Mouse (Mus musculus) heart, postnatal 14 days (tissue): ENCODE measurements around the gene Exoc2. TPM values are rescaled to one million over a fixed set of nuclear protein-coding genes. Genes with fewer than 3 reads are reported as not detected.

Source experiments
- DNase-seq, 2 experiments: peaks; one replicate each; pipeline ENCODE4 v3.0.0; 2021 to 2022
- intact Hi-C: fragments of 180-260 bp; cut with DNase I; formaldehyde crosslinking; loops from one replicate; pipeline ENCODE4 v1.15.1; 2025
- total RNA-seq, 2 experiments: library from RNA; stranded (reverse); gene quantifications; 2 replicates each; pipeline ENCODE4 v1.2.3; 2021

Gene Exoc2
- total RNA-seq, 2 experiments from 2014 or later: 16.4 to 17.3 TPM

DNA sequence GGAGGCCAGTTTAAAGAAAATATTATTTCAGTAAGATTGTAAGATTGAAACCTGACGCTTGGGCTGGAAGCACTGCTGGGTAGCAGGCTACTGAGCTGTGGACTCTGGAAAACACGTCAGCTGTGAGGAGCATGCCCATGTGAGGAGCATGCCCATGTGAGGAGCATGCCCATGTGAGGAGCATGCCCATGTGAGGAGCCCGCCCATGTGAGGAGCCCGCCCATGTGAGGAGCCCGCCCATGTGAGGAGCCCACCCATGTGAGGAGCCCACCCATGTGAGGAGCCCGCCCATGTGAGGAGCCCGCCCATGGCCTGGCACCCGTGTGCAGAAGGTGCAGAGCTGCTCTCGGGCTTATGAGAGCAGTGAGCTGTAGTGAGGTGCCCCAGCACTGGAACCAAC, 139.0 kb downstream of the Exoc2 start:
- no peak for DNase-seq
- intact Hi-C loops: no loop called here

DNA sequence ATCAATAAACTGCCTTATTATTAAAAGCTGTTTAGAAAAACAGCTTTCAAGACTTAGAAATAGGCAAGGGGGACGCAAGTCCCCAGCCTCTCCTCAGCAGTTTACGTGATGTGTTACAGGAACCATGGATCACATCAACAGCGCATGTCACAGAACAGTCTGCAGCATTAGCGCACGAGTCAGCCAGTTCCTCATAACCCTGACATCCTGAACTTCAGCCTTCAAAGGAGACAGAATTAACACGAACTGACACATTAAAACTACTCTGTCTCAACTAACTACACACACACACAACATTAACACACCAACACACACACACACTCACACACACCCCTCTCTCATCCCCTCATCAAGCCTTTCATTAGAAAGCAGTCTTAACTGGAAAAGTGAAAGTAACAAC, 139.5 kb downstream of the Exoc2 start:
- intact Hi-C loops: no loop called here
- no peak for DNase-seq

DNA sequence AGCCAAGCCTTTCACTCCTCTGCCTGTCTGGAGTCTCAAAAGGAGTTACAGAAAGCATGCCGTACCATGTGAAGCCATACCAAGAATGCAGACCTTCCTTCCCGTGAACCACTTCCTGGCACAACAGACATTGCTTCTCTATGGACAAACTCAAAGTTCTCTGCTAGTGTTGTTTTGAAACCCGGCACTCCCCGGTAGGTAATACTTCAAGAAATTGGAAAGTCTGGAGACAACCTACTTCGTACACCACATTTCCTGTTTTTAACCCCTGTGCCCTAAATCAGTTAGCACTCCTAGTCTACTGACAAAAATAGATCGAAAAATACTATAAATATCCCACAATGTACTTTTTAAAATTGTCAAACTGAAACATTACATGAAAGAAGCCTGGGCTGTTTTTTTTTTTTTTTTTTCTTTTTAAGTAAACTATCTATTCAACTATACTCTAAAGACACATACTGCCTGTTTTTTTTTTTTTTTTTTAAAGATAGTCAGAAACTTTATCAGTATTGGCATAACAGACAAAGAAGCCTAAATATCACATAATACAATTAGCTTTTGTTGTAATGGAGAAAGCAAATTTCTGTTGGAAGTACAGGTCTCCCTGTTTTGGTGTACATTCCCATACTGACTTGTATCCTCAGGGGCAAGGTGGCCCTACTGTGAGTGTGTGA, 140.3 kb downstream of the Exoc2 start:
- no peak for DNase-seq
- intact Hi-C loops: no loop called here

DNA sequence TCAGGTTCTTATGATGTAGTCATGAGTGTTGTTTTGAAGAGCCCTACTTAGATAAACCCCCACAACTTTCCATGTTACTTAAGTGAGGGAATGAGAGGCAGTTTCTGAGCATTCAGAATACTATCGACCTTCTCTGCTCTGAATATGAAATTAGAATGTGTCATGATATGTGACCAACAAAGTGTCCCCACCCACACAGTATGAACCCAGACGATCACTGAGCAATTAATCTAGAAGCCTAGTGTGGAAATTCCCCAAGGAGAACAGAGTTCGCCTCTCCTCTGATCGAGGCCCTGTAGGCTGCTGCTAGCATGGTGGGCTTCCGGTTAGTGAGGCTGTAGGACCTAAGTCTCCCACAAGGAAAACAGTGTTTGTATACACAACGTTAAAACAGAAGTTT, 142.5 kb downstream of the Exoc2 start:
- intact Hi-C loops: no loop called here
- DNase-seq: no peak

- intact Hi-C loops: no loop called here
- DNase-seq: no peak
Observed at GRCm38 (mm10) chr13:30826511-30826910, 147.4 kb downstream of the Exoc2 start.

DNA sequence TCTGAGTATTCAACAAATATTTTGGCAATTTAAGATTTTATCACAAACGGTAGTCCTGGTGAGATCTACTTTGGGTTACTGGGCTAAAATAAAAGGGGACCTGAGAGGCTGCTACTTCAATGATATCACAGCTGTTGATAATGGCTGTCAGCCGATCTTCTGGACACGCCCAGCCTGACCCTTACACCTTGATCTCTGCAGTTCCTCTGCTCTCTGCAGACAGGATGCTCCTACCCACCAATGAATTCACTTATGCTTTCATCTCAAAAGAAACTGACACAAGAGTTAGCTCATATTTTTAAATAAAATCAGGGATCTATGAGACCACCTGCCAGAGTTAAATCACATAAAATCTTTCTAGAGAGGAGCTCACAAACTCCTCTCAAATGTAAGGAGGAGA, 149.0 kb downstream of the Exoc2 start:
- intact Hi-C loops: no loop called here

GRCm38 (mm10) chr13:30820555-30820954, 153.3 kb downstream of the Exoc2 start:
- intact Hi-C loops: no loop called here
- no peak for DNase-seq

More for the DNA sequence above, 149.0 kb downstream of the Exoc2 start:
- DNase-seq: no peak

DNA sequence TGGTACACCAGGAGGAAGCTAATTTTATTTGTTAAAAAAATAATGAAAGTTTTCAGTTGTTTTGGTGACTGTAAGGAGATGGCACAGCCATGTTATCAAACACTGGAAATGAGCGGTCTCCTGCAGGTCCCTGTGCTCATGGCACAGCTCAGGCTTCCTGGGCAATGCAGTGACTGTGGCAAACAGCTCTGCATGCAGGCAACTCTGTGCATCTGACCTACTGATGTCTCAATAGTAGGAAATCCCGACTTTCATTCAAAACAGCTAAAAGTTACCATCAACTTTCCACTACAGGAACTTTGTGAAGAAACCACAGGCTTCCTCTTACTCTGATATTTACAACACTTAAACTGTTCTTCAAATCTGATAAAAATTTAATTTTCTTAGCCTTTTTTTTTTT, 154.0 kb downstream of the Exoc2 start:
- intact Hi-C loops: no loop called here

GRCm38 (mm10) chr13:30817436-30817835, 156.5 kb downstream of the Exoc2 start:
- no peak for DNase-seq
- intact Hi-C loops: no loop called here

More for the DNA sequence above, 154.0 kb downstream of the Exoc2 start:
- no peak for DNase-seq

DNA sequence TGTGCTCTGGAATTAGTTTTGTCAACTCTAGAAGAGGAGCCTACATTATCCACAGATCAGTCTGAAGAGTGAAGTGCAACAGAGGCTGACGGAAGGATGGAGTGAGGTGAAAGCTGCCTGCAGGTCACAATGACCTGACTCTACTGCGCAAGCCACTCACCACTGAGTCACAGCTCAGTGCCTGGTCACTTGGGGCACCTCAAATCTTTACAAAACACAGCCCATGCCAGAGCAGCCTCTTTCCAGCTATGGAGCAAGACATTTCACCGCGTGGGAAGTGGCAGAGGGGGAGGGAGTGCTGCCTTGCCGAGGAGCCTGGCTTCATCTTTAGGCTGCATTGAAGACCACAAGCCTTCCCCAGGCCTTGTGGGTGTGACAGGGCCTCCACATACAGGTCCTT, 159.6 kb downstream of the Exoc2 start:
- intact Hi-C loops: no loop called here
- no peak for DNase-seq

- intact Hi-C loops: no loop called here
- DNase-seq: no peak
Observed at GRCm38 (mm10) chr13:30813464-30813863, 160.4 kb downstream of the Exoc2 start.

DNA sequence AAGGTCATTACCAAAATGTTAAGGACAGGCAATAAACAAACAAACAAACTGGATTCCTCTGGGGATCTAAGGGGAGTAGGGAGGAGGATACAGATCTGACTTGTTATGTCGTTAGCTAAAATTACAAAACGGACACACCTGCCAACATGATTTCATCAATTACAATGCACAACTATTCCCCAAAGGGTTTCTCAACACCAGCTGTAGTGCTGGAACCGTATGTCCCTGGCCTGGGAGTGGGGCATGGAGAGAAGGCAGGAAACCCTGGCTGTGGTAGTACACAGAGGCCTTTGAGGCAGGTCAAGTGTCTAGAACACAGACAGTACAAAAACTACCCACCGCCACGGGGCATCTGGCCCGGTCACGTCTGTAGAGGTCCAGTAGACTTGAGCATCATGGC, 164.7 kb downstream of the Exoc2 start:
- peak in 1 of 2 experiments; percentile 30 for DNase-seq
- intact Hi-C loops: no loop called here

GRCm38 (mm10) chr13:30802336-30802955, 171.4 kb downstream of the Exoc2 start:
- intact Hi-C loops: no loop called here
- DNase-seq: no peak

GRCm38 (mm10) chr13:30801886-30802285, 172.0 kb downstream of the Exoc2 start:
- intact Hi-C loops: no loop called here

DNA sequence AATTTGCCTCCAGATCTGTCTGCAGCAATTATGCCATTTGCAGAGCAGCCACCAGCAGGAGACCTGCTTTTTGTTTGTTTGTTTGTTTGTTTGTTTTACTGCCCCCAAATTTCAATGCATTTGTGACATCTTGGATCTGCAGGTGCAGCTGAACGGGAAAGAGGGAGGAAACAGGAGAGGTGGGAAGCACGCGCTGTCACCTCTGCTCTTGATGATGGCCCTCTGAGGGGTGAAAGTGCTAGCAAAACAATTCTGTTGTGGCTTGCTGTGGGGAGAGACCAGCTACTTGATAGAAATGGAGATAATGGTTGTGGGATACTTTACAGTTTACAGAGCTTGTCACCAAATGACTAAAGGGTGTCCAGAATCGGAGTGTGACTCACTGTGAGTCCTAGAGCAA, 177.9 kb downstream of the Exoc2 start:
- DNase-seq: no peak
- intact Hi-C loops: no loop called here

More at GRCm38 (mm10) chr13:30801886-30802285, 172.0 kb downstream of the Exoc2 start:
- DNase-seq: no peak

DNA sequence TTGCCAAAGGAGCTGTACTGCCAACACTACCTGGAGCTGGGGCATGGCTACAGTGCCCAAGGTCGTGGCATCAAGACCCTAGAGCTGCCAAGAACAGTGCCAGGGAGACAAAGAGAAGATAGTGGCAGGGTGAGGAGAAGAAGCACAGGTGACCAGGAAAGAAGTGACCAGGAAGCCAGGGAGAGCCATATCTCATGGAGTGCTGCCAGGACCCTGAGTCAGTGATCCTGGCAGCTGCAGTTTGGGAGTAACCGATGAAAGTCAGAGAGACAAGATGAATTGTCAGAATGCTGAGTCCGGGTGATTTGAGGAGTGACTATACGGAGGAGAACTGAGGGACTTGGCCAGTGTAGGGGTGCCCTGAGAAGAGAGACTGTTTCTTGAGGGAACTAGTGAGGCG, 180.3 kb downstream of the Exoc2 start:
- intact Hi-C loops: no loop called here
- no peak for DNase-seq

DNA sequence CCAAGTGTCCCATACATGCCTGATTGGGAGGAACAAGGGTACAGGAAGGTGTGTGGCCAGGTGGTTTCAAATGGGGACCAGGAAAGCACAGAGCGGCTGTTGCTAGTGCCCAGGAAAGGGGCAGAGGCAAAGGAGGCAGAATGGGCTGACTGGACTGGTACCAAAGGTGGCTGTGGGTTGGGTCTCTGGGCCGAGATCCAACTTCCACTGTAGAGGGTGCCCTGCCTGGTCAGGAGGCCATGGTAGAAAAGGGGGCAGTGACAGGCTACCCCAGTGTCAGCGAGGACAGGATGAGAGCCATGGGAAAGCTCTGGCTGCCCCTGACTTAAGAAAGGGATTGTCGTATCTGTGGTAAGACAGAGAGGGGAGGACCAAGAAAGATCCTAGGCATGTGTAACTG, 180.7 kb downstream of the Exoc2 start:
- intact Hi-C loops: no loop called here
- no peak for DNase-seq

GRCm38 (mm10) chr13:30792741-30793140, 181.2 kb downstream of the Exoc2 start:
- intact Hi-C loops: no loop called here
- DNase-seq: no peak

DNA sequence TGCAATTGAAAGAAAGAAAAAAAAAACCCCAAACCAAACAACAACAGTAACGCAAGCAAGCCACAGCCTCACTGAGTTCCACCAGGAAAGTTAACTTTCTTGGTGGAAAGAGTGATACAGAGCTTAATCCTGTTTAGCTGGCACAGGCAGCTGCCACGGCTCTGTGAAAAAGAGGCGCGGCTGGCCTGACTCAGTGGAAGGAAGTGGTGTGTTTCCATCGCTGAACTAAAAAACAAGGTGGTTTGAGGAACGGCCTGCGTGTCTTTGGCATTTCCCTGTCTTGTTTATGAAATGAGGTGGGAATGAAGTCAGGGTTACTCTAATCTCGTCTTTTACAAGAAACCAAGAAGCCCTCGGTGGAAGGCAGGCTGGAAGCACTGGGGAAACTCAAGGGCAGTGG, 181.6 kb downstream of the Exoc2 start:
- DNase-seq: no peak
- intact Hi-C loops: no loop called here

- intact Hi-C loops: no loop called here
- no peak for DNase-seq
Observed at GRCm38 (mm10) chr13:30790016-30790415, 183.9 kb downstream of the Exoc2 start.

GRCm38 (mm10) chr13:30788421-30788820, 185.5 kb downstream of the Exoc2 start:
- intact Hi-C loops: no loop called here
- DNase-seq: no peak

- intact Hi-C loops: no loop called here
- no peak for DNase-seq
Observed at GRCm38 (mm10) chr13:30787960-30788359, 185.9 kb downstream of the Exoc2 start.
